Mouse (Mus musculus) liver, embryonic 11.5 days (tissue): ENCODE measurements around the gene Shroom2. TPM values are rescaled to one million over a fixed set of nuclear protein-coding genes. Genes with fewer than 3 reads are reported as not detected.
A peak's percentile ranks its signal among the peaks of the same experiment; 100 is the strongest.

Source experiments
- ATAC-seq: fragments of 200-750 bp; cut with Nextera tagmentation; replicated peaks from 2 replicates; pipeline ENCODE4 v1.8.0; 2017; ENCODE audit warnings: moderate number of reproducible peaks, mild to moderate bottlenecking, moderate TSS enrichment, moderate library complexity; ENCODE audit not compliant: low FRiP score
- DNase-seq: peaks from one replicate; pipeline ENCODE4 v3.0.0-alpha.2; 2017; ENCODE audit warnings: low spot score
- H3K27ac ChIP-seq: fragments of 300-500 bp; sonication (generic); 2 replicates; pipeline ENCODE4 v1.5.1; 2014; ENCODE audit warnings: mild to moderate bottlenecking, low read depth, low read length, control low read depth
- H3K27me3 ChIP-seq: fragments of 300-500 bp; sonication (generic); replicated peaks from 2 replicates; pipeline ENCODE4 v1.6.1; 2014; ENCODE audit warnings: low read length, mixed read lengths; ENCODE audit not compliant: control insufficient read depth, insufficient read depth
- H3K36me3 ChIP-seq: fragments of 300-500 bp; sonication (generic); 2 replicates; pipeline ENCODE4 v1.6.1; 2014; ENCODE audit warnings: mild to moderate bottlenecking, low read length, moderate library complexity, mixed read lengths; ENCODE audit not compliant: control insufficient read depth, insufficient read depth
- H3K4me1 ChIP-seq: fragments of 300-500 bp; sonication (generic); replicated peaks from 2 replicates; pipeline ENCODE4 v1.6.1; 2014; ENCODE audit warnings: low read length, mixed read lengths; ENCODE audit not compliant: control insufficient read depth, insufficient read depth
- H3K4me2 ChIP-seq: fragments of 300-500 bp; sonication (generic); 2 replicates; pipeline ENCODE4 v1.6.1; 2014; ENCODE audit warnings: mild to moderate bottlenecking, control low read depth, moderate library complexity
- H3K4me3 ChIP-seq: fragments of 300-500 bp; sonication (generic); 2 replicates; pipeline ENCODE4 v1.5.1; 2014; ENCODE audit warnings: low read depth, low read length, control low read depth
- H3K9ac ChIP-seq: fragments of 300-500 bp; sonication (generic); 2 replicates; pipeline ENCODE4 v1.6.1; 2014; ENCODE audit warnings: low read depth, low read length, control low read depth
- H3K9me3 ChIP-seq: fragments of 300-500 bp; sonication (generic); 2 replicates; pipeline ENCODE4 v1.6.1; 2016; ENCODE audit warnings: low read length, inconsistent platforms, mixed read lengths; ENCODE audit not compliant: control insufficient read depth
- WGBS: fragments of 180-500 bp; shearing (Covaris S2); extraction: QIAGEN DNeasy Blood & Tissue Kit; methylation state at CpG from one replicate; pipeline ENCODE4 v1.1.7; 2014; 5-methylcytosine and 5-hydroxymethylcytosine counted together
- polyA plus RNA-seq: library from polyadenylated mRNA; unstranded; fragments of >200 nt; fragmentation: Nextera tagmentation; extraction: Ambion mirVana; gene quantifications from 2 replicates; pipeline ENCODE4 v1.2.1, GENCODE M21; 2014

Gene Shroom2
- 4.2 and 5.0 TPM in 2 replicates for polyA plus RNA-seq

- H3K9ac ChIP-seq = peak within 1 kb of the TSS; percentile 60
- peak; percentile 74 for ATAC-seq
- peak within 1 kb of the TSS; percentile 64 for H3K4me2 ChIP-seq
- 13% methylated on average over 55 of the region's 55 CpGs for WGBS
- no peaks in the 10 kb centered on the region for H3K4me1 ChIP-seq
- peaks cover 24% of the 10 kb centered on the region for H3K27me3 ChIP-seq
- DNase-seq = peak; percentile 32
- no peaks in the 10 kb centered on the region for H3K9me3 ChIP-seq
- H3K36me3 ChIP-seq = no peaks in the 10 kb centered on the region
- H3K4me3 ChIP-seq = peak within 1 kb of the TSS; percentile 60
- H3K27ac ChIP-seq = peak within 1 kb of the TSS; percentile 43; the same call in 1 of the 2 replicates
Measured at GRCm38 (mm10) chrX:152768891-152769599, at the start of gene Shroom2. Gene Shroom2, minus strand, starts transcription at chrX:152769465.

- Histone ChIP-seq H3K36me3 (no peaks in the 10 kb centered on the region), H3K27ac (no peak overlapping the region), H3K4me3 (no peak overlapping the region), H3K4me2 (no peak overlapping the region), H3K9ac (no peak overlapping the region), H3K4me1 (no peaks in the 10 kb centered on the region), H3K27me3 (peaks cover 6% of the 10 kb centered on the region), H3K9me3 (no peaks in the 10 kb centered on the region)
- no peak for DNase-seq
- no peak for ATAC-seq
Measured at GRCm38 (mm10) chrX:152818996-152819395, 49.7 kb upstream of the Shroom2 start.

GRCm38 (mm10) chrX:152813339-152813738, 44.1 kb upstream of the Shroom2 start:
- H3K9ac ChIP-seq = no peak overlapping the region
- H3K4me1 ChIP-seq = no peaks in the 10 kb centered on the region
- 57% methylated on average over 3 of the region's 3 CpGs for WGBS
- H3K36me3 ChIP-seq = no peaks in the 10 kb centered on the region
- no peak overlapping the region for H3K4me2 ChIP-seq
- no peak overlapping the region for H3K27ac ChIP-seq
- ATAC-seq (no peak), DNase-seq (no peak)
- peaks cover 4% of the 10 kb centered on the region for H3K27me3 ChIP-seq
- no peak overlapping the region for H3K4me3 ChIP-seq
- no peaks in the 10 kb centered on the region for H3K9me3 ChIP-seq

- ATAC-seq = no peak
- Histone ChIP-seq H3K36me3 (no peaks in the 10 kb centered on the region), H3K9ac (no peak overlapping the region)
Measured at GRCm38 (mm10) chrX:152805317-152805716, 36.1 kb upstream of the Shroom2 start.

GRCm38 (mm10) chrX:152788611-152789010, 19.3 kb upstream of the Shroom2 start:
- WGBS = 68% methylated on average over 2 of the region's 2 CpGs
- Histone ChIP-seq H3K9me3 (no peaks in the 10 kb centered on the region), H3K4me1 (no peaks in the 10 kb centered on the region), H3K4me2 (no peak overlapping the region), H3K9ac (no peak overlapping the region), H3K36me3 (no peaks in the 10 kb centered on the region), H3K27ac (no peak overlapping the region), H3K27me3 (peaks cover 11% of the 10 kb centered on the region; the same call in 1 of the 2 replicates), H3K4me3 (no peak overlapping the region)
- no peak for DNase-seq
- ATAC-seq = no peak

More at GRCm38 (mm10) chrX:152805317-152805716, 36.1 kb upstream of the Shroom2 start:
- H3K4me2 ChIP-seq = no peak overlapping the region
- no peaks in the 10 kb centered on the region for H3K4me1 ChIP-seq
- H3K9me3 ChIP-seq = no peaks in the 10 kb centered on the region
- no peak overlapping the region for H3K27ac ChIP-seq
- H3K4me3 ChIP-seq = no peak overlapping the region
- DNase-seq = no peak
- 0 out of 2 replicates have a peak, but pooled peaks cover 2% of the 10 kb centered on the region for H3K27me3 ChIP-seq

GRCm38 (mm10) chrX:152788129-152788528, 18.9 kb upstream of the Shroom2 start:
- Histone ChIP-seq H3K9me3 (no peaks in the 10 kb centered on the region), H3K36me3 (no peaks in the 10 kb centered on the region), H3K4me1 (no peaks in the 10 kb centered on the region), H3K9ac (no peak overlapping the region), H3K4me2 (no peak overlapping the region), H3K27me3 (peaks cover 11% of the 10 kb centered on the region; the same call in 1 of the 2 replicates), H3K27ac (no peak overlapping the region), H3K4me3 (no peak overlapping the region)
- ATAC-seq (no peak), DNase-seq (no peak)
- 60% methylated on average over 1 of the region's 1 CpGs for WGBS

- no peaks in the 10 kb centered on the region for H3K36me3 ChIP-seq
- peak; percentile 29 for DNase-seq
- 10% methylated on average over 26 of the region's 26 CpGs for WGBS
- H3K4me1 ChIP-seq = no peaks in the 10 kb centered on the region
- H3K9me3 ChIP-seq = no peaks in the 10 kb centered on the region
- no peak within 1 kb of the TSS for H3K27ac ChIP-seq
- H3K4me3 ChIP-seq = 0 out of 2 replicates have a peak within 1 kb of the TSS, but pooled peaks have one; percentile 3
- H3K27me3 ChIP-seq = peaks cover 16% of the 10 kb centered on the region
- no peak for ATAC-seq
- no peak within 1 kb of the TSS for H3K9ac ChIP-seq
- H3K4me2 ChIP-seq = peak within 1 kb of the TSS; percentile 48
Measured at GRCm38 (mm10) chrX:152781720-152782403, 12.6 kb upstream of the Shroom2 start, which contains the start of gene Gpr143. Gene Gpr143, plus strand, starts transcription at chrX:152781921.

GRCm38 (mm10) chrX:152769600-152770157, 414 bp upstream of the Shroom2 start:
- DNase-seq (peak; percentile 68), ATAC-seq (peak; percentile 88)
- WGBS = 11% methylated on average over 40 of the region's 48 CpGs
- Histone ChIP-seq H3K4me2 (peak overlapping the region; percentile 64), H3K4me3 (peak overlapping the region; percentile 60), H3K9me3 (no peaks in the 10 kb centered on the region), H3K36me3 (no peaks in the 10 kb centered on the region), H3K9ac (peak overlapping the region; percentile 60), H3K27me3 (peaks cover 24% of the 10 kb centered on the region), H3K4me1 (no peaks in the 10 kb centered on the region), H3K27ac (no peak overlapping the region)
